Comparison of ENCODE assay signal across 11 mouse cellular contexts in the genomic region with DNA sequence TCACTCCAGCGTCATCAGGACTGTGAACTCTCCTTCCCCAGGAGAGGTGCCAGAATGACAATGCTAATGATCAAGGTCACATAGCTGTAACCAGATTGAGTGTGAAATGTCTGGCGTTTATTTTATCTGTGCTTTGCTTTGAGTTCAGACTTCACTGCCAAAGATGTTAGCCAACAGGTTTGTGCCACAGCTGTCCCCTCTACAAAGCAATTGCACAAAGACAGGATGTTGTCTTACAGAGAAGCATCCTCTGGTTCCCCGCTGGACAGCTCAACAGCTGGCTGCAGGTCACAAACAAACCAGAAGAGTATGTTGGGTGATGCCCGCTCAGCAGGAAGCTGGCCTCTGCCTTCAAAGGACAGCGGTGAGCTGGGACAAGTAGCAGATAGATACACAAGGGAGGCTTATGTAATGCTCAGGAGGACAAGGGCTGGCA.
DNase-seq lines count a peak whose midpoint lies in the region; ATAC-seq and TF ChIP-seq lines count a peak whose summit lies in the region.
"Had no signal": no experiment of that assay in that cellular context is flagged by ENCODE, and none has a peak within 500 bp of the region (broad histone marks: within the 10 kb centered on the region; RNA-seq: fewer than 3 reads in every experiment).

No protein-coding gene starts in this region.

- intact Hi-C loops in heart, postnatal 14 days (cut with DNase I), result no loop called here

- no peak overlapping the region for H3K4me3 ChIP-seq in intestine, postnatal 0 days (ENCODE audit: low read depth, low read length)
- H3K4me3 ChIP-seq: embryonic facial prominence, embryonic 13.5 days; limb, embryonic 15.5 days; myocyte had no signal

- no peak for TF ChIP-seq CTCF in intestine, postnatal 0 days (IDR thresholded peaks at IDR 0.05; ENCODE audit: low read depth)

- no peaks in the 10 kb centered on the region for H3K4me1 ChIP-seq in intestine, postnatal 0 days (replicated peaks; ENCODE audit: control insufficient read depth, insufficient read depth, low read length)

- no peaks in the 10 kb centered on the region for H3K27me3 ChIP-seq in intestine, postnatal 0 days (replicated peaks; ENCODE audit: control insufficient read depth, insufficient read depth, low read length)
- H3K27me3 ChIP-seq: embryonic facial prominence, embryonic 13.5 days; limb, embryonic 15.5 days had no signal

- DNase-seq in adrenal gland, adult (ENCODE audit: inconsistent age in 2 of 2, low spot score in 1 of 2), result peak; percentile 67 to 82
- DNase-seq in adrenal gland, postnatal 4 days (ENCODE audit: low spot score in 2 of 2), result no peak
- peak; percentile 46 for DNase-seq in thymus, postnatal 0 days (ENCODE audit: low spot score)
- DNase-seq in thymus, postnatal 36 days, result no peak
- peak; percentile 33 to 45 for DNase-seq in heart, postnatal 14 days
- DNase-seq in urinary bladder, postnatal 10 days (ENCODE audit: low spot score), result no peak
- no peak for DNase-seq in spleen, adult 18-20 months

- WGBS in intestine, postnatal 0 days, result 35% methylated on average over 5 of the region's 5 CpGs

- H3K36me3 ChIP-seq in intestine, postnatal 0 days (ENCODE audit: control insufficient read depth, insufficient read depth), result no peaks in the 10 kb centered on the region
- H3K36me3 ChIP-seq: embryonic facial prominence, embryonic 13.5 days; limb, embryonic 15.5 days had no signal

- H3K27ac ChIP-seq in intestine, postnatal 0 days (ENCODE audit: low read depth, low read length), result no peak overlapping the region
- H3K27ac ChIP-seq: embryonic facial prominence, embryonic 13.5 days; limb, embryonic 15.5 days had no signal

- no peak for ATAC-seq in intestine, postnatal 0 days

- H3K9ac ChIP-seq in intestine, postnatal 0 days (ENCODE audit: low read depth, low read length), result no peak overlapping the region
- H3K9ac ChIP-seq: embryonic facial prominence, embryonic 13.5 days; limb, embryonic 15.5 days had no signal

- H3K9me3 ChIP-seq in intestine, postnatal 0 days (ENCODE audit: control insufficient read depth), result no peaks in the 10 kb centered on the region
- H3K9me3 ChIP-seq: embryonic facial prominence, embryonic 13.5 days; limb, embryonic 15.5 days had no signal

- no peak overlapping the region for H3K4me2 ChIP-seq in intestine, postnatal 0 days (replicated peaks; ENCODE audit: low read depth)
- H3K4me2 ChIP-seq: embryonic facial prominence, embryonic 13.5 days; limb, embryonic 15.5 days had no signal

Comparison
In these comparisons a context has a peak if more than half of its experiments do, and no peak if none do; other contexts are left out.
1. DNase-seq: peak in adrenal gland, adult (2 of 2), thymus, postnatal 0 days (single experiment) and heart, postnatal 14 days (2 of 2); none in adrenal gland, postnatal 4 days (0 of 2), thymus, postnatal 36 days (0 of 2), urinary bladder, postnatal 10 days (single experiment) and spleen, adult 18-20 months (0 of 2).